Mouse (Mus musculus): Measurements from ENCODE around the gene Acad9.

- no peak for TF ChIP-seq EP300 (IDR thresholded peaks at IDR 0.05; ENCODE audit: low read depth in 1 of 2, low read length in 2 of 2)
- TF ChIP-seq POLR2A (IDR thresholded peaks at IDR 0.05; ENCODE audit: control insufficient read depth in 1 of 2, insufficient read depth in 1 of 2, low read depth in 1 of 2, low read length in 2 of 2, poor library complexity in 1 of 2): no peak
- TF ChIP-seq CTCF (IDR thresholded peaks at IDR 0.05 in 2 of 3, conservative IDR thresholded peaks at IDR 0.05 in 1 of 3; ENCODE audit: control insufficient read depth in 1 of 3, insufficient read depth in 1 of 3, low read depth in 2 of 3, low read length in 3 of 3, poor library complexity in 1 of 3, severe bottlenecking in 1 of 3): no peak
- TF ChIP-seq CHD2 (IDR thresholded peaks at IDR 0.05; ENCODE audit: low read length): no peak
- no peak for TF ChIP-seq GATA1 (IDR thresholded peaks at IDR 0.05; ENCODE audit: low read depth, low read length)
- no peak for TF ChIP-seq SIN3A (IDR thresholded peaks at IDR 0.05; ENCODE audit: low read length)
- no peak for TF ChIP-seq E2F4 (IDR thresholded peaks at IDR 0.05; ENCODE audit: borderline replicate concordance, low read depth, low read length)
- no peak for TF ChIP-seq SMC3 (IDR thresholded peaks at IDR 0.05; ENCODE audit: low read depth, low read length)
- no peak for TF ChIP-seq NELFE (IDR thresholded peaks at IDR 0.05; ENCODE audit: low read depth, low read length)
- TF ChIP-seq ZC3H11A (IDR thresholded peaks at IDR 0.05; ENCODE audit: low read depth, low read length): no peak
- TF ChIP-seq TCF12 (IDR thresholded peaks at IDR 0.05; ENCODE audit: low read depth, low read length): no peak
- TF ChIP-seq USF2 (IDR thresholded peaks at IDR 0.05; ENCODE audit: borderline replicate concordance in 1 of 2, insufficient read depth in 1 of 2, low read depth in 1 of 2, low read length in 2 of 2): no peak
- TF ChIP-seq RCOR1 (IDR thresholded peaks at IDR 0.05; ENCODE audit: low read depth, low read length): no peak
Measured at GRCm38 (mm10) chr3:36085394-36085793, 19.6 kb downstream of the Acad9 start.
